Mouse (Mus musculus) heart, adult 2 months (tissue): ENCODE results near the gene Tuba8.

ENCODE experiments used
- CTCF ChIP-seq: fragments of 200-600 bp; IDR thresholded peaks from 2 replicates; pipeline ENCODE4 v1.8.1; 2022; ENCODE audit warnings: antibody characterized with exemption, mild to moderate bottlenecking, moderate library complexity
- EP300 ChIP-seq: fragments of 200-500 bp; IDR thresholded peaks from 2 replicates; pipeline ENCODE4 v1.6.1; 2011; ENCODE audit warnings: low read depth, low read length, control low read depth; ENCODE audit not compliant: insufficient read depth
- POLR2A ChIP-seq: fragments of 200-500 bp; IDR thresholded peaks from 2 replicates; pipeline ENCODE4 v1.6.1; 2011; ENCODE audit warnings: mild to moderate bottlenecking, low read depth, low read length, control low read depth; ENCODE audit not compliant: insufficient read depth

DNA sequence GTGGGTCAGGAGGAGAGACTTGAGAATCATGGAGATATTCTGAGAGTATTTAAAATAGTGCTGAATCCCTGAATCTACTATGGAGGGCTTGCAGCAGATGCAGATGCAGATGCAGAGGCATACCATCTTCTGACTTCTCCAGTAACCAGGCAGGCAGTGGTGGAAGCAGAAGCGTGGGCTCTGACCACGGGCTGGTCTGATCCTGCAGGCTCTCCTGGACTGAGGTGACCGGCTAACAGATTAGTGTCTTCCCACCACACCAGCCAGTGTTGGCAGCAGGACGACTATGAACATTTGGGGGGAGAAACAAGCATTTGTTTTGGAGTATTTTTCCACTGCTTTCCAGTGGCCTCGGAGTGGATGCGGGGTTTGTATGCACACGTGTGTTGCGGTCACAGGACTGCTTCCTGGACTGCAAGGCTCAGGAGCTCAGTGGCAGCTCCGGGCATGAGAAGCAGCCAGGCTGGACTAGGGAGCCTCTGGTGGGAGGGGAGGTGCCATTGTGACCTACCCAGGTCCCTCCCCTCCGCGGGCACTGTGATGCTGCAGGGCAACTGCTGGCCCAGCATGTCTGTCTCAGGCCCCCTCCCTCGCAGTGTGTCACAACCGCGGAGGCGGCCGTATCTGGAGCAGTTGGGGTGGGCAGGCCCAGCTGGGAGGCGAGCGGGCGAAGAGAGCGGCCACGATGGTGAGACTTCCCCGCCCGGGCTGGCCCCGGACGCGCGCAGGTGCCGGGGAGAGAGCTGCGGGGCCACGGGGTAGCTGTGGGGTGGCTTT is at the start of gene Tuba8:
- no peak for TF ChIP-seq CTCF
- TF ChIP-seq EP300: 0 out of 2 replicates have a peak, but pooled peaks have one; percentile 42
- peak; percentile 84 for TF ChIP-seq POLR2A
